Mouse (Mus musculus) kidney, postnatal 4 days (tissue): ENCODE data around the gene N6amt1.

Source experiments
- DNase-seq, 2 experiments: peaks; one replicate each; pipeline ENCODE4 v3.0.0; 2021; ENCODE audit warnings: mixed read lengths in 2 of 2

The N6amt1 gene

GRCm38 (mm10) chr16:87387444-87387977 is 33.5 kb downstream of the N6amt1 start:
- no peak for DNase-seq

- peak; percentile 63 to 75 for DNase-seq
These were observed 40.0 kb downstream of the N6amt1 start for GRCm38 (mm10) chr16:87393813-87394548.

DNA sequence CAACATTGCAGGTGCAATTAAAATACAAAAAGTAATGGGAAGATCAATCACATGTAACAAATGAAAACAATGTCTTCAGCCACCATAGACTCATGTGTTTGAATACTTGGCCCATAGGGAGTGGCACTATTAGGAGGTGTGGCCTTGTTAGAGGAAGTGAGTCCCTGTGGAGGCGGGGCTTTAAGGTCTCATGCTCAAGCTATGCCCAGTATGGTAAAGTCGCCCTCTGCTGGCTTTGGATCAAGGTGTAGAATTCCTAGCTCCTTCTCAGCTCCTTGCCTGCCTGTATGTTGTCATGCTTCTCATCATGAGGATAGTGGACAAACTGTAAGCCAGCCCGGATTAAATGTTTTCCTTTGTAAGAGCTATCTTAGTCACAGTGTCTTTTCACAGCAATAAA is 51.0 kb downstream of the N6amt1 start:
- peak; percentile 20 to 47 for DNase-seq
